Mouse (Mus musculus) forebrain, embryonic 13.5 days (tissue): ENCODE data around the gene Pigk. TPM values are rescaled to one million over a fixed set of nuclear protein-coding genes. Genes with fewer than 3 reads are reported as not detected.

Experiments
- ATAC-seq: fragments of 200-750 bp; cut with Nextera tagmentation; 2 replicates; pipeline ENCODE4 v1.8.0; 2017
- H3K27ac ChIP-seq: fragments of 300-500 bp; sonication (generic); 2 replicates; pipeline ENCODE4 v1.5.1; 2015; ENCODE audit warnings: inconsistent platforms, mild to moderate bottlenecking, moderate library complexity
- H3K27me3 ChIP-seq: fragments of 300-500 bp; sonication (generic); 2 replicates; pipeline ENCODE4 v1.6.1; 2015; ENCODE audit warnings: mild to moderate bottlenecking, inconsistent platforms
- H3K36me3 ChIP-seq: fragments of 300-500 bp; sonication (generic); 2 replicates; pipeline ENCODE4 v1.6.1; 2015; ENCODE audit warnings: mild to moderate bottlenecking, inconsistent platforms; ENCODE audit not compliant: poor library complexity, severe bottlenecking
- H3K4me1 ChIP-seq: fragments of 300-500 bp; sonication (generic); 2 replicates; pipeline ENCODE4 v1.6.1; 2015; ENCODE audit warnings: inconsistent platforms
- H3K4me2 ChIP-seq: fragments of 300-500 bp; sonication (generic); 2 replicates; pipeline ENCODE4 v1.6.1; 2015; ENCODE audit warnings: inconsistent platforms, mild to moderate bottlenecking, moderate library complexity
- H3K4me3 ChIP-seq: fragments of 300-500 bp; sonication (generic); 2 replicates; pipeline ENCODE4 v1.5.1; 2015; ENCODE audit warnings: mild to moderate bottlenecking, inconsistent platforms
- H3K9ac ChIP-seq: fragments of 300-500 bp; sonication (generic); 2 replicates; pipeline ENCODE4 v1.6.1; 2015; ENCODE audit warnings: mild to moderate bottlenecking, inconsistent platforms
- H3K9me3 ChIP-seq: fragments of 300-500 bp; sonication (generic); replicated peaks from 2 replicates; pipeline ENCODE4 v1.6.1; 2016; ENCODE audit warnings: inconsistent platforms
- WGBS: fragments of 180-500 bp; shearing (Covaris S2); methylation state at CpG from one replicate; pipeline ENCODE4 v1.1.7; 2015; 5-methylcytosine and 5-hydroxymethylcytosine counted together
- polyA plus RNA-seq: library from polyadenylated mRNA; unstranded; fragments of >200 nt; fragmentation: Nextera tagmentation; extraction: Ambion mirVana; gene quantifications from 2 replicates; pipeline ENCODE4 v1.2.1, GENCODE M21; 2015

The Pigk gene
- polyA plus RNA-seq, 1 experiment from 2014 or later, result 29.0 TPM

DNA sequence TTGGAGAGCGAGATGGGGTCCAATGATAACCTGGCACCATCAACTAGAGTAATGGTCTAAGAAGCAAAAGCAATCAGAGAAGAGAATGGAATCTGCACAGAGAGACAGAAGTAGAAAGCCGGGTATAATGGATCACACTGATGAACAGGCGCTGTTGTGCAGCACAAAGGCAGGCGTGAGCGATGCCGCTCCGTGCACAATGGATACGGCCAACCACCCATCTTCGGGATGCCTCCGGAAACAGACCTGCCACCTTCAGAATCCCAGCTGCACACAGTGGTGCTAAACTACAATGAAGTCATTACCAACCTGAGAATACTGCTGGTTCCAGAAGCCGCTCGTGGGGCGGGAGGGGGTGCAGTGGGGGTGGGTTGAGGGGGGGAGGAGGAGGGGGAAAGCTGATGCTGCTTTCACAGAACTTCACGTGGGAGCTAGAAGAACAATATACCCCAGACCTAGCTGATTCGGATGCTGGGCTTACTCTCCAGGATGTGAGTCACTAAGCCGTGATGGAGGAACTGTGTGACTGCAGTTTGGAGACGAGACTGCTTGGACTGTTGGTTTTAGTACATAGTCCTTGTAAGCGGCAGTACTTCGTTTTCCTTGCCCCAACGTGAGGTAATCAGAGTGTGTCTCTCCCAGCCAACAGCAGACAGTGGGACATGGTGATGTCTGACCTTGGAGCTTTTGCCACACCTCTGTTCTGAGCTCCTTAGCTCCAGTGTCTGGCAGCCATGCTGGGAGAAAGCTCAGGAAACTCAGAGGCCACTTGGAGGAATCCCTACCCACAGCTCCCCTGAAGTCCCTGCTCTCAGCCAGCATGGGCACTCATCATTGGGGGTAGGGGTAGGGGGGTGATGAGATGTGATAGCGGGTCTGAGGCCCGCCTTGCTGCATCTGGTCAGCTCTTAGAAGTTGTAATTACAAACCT is 152.4 kb downstream of the Pigk start:
- 81% methylated on average over 22 of the region's 22 CpGs for WGBS
- Histone ChIP-seq H3K9ac (no peak overlapping the region), H3K4me1 (peaks cover 6% of the 10 kb centered on the region; the same call in 1 of the 2 replicates), H3K4me3 (no peak overlapping the region), H3K36me3 (no peaks in the 10 kb centered on the region), H3K27ac (no peak overlapping the region), H3K4me2 (no peak overlapping the region), H3K27me3 (no peaks in the 10 kb centered on the region), H3K9me3 (0 out of 2 replicates have a peak, but pooled peaks cover 6% of the 10 kb centered on the region)
- ATAC-seq, result peak; percentile 34; the same call in 1 of the 2 replicates

DNA sequence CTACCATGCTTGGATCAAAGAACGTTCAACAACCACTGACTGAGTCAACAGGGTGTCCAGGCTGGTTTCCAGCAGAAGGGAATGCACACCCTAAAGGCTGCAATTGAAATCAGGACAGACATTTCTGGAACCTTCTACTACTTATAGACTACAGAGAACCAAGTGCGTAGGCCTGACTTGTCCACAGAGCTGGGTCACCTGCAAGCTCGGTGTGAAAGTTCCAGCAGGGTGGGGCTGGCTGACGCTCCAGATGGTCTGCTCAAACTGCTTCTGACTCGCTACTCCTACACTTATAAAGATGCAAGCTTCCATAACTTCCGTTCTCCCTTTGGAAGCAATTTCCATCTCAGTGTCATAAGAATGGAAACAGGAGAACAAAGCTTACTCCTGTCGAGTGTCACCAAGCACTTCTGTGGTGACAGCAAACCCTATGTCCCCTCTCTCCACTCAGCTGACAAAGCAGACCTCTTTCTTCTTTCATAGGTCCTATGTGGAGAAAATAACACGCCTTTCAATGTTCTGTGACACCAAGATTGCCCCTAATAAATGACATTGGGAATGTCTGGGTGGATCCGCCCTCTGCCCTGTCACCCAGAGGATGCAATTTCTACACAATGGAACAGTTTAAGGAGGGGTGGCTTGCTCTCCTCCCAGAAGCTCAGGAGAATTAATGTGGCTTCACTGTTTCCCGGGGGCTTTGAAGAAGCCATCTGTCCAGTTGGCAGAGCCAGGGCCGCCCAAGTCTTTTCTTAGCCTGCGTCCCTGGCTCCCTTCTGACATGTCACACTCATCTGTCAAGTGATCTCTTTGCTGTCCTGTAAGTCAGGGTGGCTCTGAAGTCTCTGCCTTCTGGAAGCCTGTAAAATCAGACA is 154.0 kb downstream of the Pigk start:
- Histone ChIP-seq H3K27ac (0 out of 2 replicates have a peak overlapping the region, but pooled peaks have one; percentile 25), H3K4me3 (no peak overlapping the region), H3K4me1 (peaks cover 20% of the 10 kb centered on the region), H3K9me3 (0 out of 2 replicates have a peak, but pooled peaks cover 6% of the 10 kb centered on the region), H3K27me3 (no peaks in the 10 kb centered on the region), H3K36me3 (no peaks in the 10 kb centered on the region), H3K9ac (no peak overlapping the region), H3K4me2 (no peak overlapping the region)
- 78% methylated on average over 12 of the region's 12 CpGs for WGBS
- peak; percentile 40 for ATAC-seq

DNA sequence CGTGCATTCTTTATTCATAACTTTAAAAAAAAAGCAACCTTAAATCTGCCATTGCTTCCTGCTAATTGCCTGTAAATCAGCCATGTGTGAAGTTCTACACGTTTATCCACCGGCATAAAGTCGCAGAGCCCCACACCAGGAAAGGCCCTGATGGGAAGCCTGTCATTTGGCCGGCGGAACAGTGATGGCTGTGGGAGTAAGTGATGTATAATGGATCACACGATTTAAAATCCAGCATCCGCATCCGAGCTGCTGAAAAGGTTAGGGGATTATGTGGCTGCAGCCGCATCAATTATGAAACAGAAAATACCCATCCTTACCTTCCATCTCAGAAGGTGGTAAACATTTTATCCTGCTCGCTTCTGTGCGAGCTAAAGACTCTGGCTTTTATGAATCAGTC is 158.2 kb downstream of the Pigk start:
- no peak overlapping the region; the same call in 1 of the 2 replicates for H3K4me2 ChIP-seq
- no peak overlapping the region for H3K4me3 ChIP-seq
- H3K36me3 ChIP-seq, result no peaks in the 10 kb centered on the region
- H3K9me3 ChIP-seq, result no peaks in the 10 kb centered on the region
- ATAC-seq, result no peak
- peaks cover 20% of the 10 kb centered on the region for H3K4me1 ChIP-seq
- no peak overlapping the region for H3K9ac ChIP-seq
- no peaks in the 10 kb centered on the region for H3K27me3 ChIP-seq
- H3K27ac ChIP-seq, result no peak overlapping the region
- 62% methylated on average over 12 of the region's 12 CpGs for WGBS

DNA sequence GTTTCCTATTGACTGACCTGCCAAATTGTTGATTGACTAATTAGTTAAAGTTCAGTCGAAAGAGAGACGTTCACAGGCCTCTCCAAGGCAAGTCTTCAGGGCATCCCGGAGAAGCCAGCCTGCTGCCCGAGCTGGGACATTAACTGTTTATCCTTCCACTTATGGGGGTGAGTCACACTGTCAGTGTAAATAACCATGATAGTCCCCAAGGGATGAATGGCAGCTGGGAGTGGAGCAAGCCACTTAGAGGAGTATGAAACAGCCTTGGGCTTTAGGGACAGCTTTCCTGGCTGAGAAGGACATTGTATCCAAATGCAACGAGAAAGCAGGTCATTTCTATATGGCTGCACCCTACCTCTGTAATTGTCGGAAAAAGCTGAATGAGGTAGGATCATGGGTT is 158.7 kb downstream of the Pigk start:
- Histone ChIP-seq H3K4me2 (no peak overlapping the region), H3K27me3 (no peaks in the 10 kb centered on the region), H3K9me3 (no peaks in the 10 kb centered on the region), H3K27ac (no peak overlapping the region), H3K9ac (no peak overlapping the region), H3K4me3 (no peak overlapping the region), H3K36me3 (no peaks in the 10 kb centered on the region), H3K4me1 (peaks cover 20% of the 10 kb centered on the region)
- no peak for ATAC-seq
- WGBS, result 45% methylated on average over 6 of the region's 6 CpGs

DNA sequence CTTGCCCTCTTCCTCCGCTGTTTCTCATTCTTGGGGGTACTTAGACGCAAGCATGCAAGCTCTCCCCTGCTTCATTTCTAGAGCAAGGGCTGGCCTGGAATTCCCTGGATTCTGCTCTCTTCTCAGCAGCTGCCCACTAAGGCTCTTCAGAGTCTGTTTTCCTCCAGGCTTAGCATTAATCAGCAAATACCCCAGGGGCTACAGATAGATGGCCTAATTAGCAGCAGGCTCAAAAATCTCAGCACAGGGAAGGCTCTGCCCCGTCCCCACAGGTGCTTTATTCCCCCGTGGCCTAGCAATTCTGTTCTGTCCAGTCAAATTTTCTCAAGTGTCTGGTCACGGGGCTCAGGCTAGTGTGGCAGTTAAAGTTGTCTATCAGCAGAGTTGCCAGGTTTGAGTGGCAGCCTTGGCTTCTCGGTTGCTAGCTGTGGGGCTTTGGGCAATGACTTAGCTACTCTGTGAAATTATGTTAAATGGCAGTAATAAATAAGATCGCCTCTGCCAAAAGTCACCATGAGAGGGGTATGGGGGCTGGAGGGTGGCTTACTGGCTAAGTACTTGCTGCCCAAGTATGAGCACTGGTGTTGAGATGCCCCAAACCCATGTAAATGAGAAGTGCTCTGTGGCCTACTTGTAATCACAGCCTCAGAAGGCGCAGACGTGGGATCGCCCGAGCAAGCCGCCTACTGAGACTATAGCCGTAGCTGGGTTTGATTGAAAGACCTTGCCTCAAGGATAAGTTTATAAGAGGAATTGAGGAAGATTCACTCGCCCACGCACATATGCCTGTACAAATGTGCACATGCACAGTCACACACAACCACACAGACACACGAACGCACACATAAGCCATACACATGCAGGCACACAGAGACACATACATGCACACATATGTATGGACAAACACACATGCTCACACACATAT is 160.8 kb downstream of the Pigk start:
- no peak for ATAC-seq
- no peak overlapping the region for H3K27ac ChIP-seq

DNA sequence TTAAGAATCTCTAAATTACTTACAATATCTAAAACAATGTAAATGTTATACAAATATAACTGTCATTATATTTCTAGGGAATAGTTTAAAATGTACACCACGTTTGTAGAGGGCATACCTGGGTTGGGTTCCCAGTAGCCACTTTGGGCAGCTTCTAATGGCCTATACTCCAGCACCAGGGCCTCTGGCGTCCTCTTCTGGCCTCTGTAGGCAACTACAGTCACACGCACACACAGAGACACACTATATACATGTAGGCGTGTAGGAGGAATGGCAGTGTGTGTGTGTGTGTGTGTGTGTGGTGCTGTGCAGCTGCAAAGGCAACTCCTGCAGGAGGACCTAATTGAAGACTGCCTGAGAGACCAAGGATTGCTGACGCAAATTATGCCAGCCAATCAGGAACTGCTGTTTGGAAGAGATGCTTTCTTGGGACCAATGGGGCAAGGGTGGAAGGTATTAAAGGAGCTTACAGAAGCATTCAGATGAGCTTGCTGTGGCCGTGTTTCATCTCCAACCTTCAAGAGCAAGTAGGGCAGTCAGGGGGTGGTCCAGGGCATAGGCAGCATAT is 161.9 kb downstream of the Pigk start:
- no peak for ATAC-seq
- Histone ChIP-seq H3K4me1 (peaks cover 13% of the 10 kb centered on the region), H3K4me2 (no peak overlapping the region), H3K9me3 (no peaks in the 10 kb centered on the region), H3K9ac (no peak overlapping the region), H3K27me3 (no peaks in the 10 kb centered on the region), H3K27ac (no peak overlapping the region), H3K4me3 (no peak overlapping the region), H3K36me3 (no peaks in the 10 kb centered on the region)
- 86% methylated on average over 6 of the region's 6 CpGs for WGBS

More for the DNA sequence above, 160.8 kb downstream of the Pigk start:
- Histone ChIP-seq H3K4me3 (no peak overlapping the region), H3K36me3 (no peaks in the 10 kb centered on the region), H3K9ac (no peak overlapping the region), H3K27me3 (no peaks in the 10 kb centered on the region), H3K4me1 (peaks cover 13% of the 10 kb centered on the region), H3K9me3 (no peaks in the 10 kb centered on the region), H3K4me2 (no peak overlapping the region)
- WGBS, result 83% methylated on average over 17 of the region's 17 CpGs

DNA sequence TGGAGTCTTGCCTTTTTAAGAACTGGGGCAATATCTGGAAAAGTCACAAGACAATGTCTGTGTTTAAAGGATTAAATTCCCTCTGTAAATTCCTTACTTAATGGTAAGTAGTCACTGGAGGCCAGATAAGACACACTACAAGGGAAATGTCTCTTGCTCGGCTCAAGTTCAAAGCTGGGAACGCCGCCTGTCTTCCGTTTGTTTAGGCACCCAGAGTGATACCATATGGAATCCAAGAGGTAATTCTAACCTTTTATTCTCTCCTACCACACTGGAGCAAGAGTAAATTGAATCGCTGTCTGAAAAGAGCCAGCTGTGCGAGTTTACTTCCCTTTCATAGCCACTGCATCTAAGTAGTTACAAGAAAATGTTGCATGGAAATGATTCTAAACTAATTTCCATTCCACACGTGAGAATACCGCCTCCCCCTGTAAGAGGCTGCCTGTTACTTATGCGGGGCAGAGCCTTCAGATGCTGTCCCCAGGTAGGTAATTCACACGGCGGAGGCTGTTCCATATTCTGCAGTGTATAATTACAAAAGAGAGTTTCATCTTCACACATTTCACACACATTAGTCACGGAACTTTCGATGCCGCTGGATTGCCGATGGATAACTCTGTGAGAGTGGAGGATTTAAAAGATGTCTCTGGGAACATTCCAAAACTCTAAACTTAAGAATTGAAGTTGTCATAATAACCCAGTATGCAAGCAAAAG is 166.4 kb downstream of the Pigk start:
- 63% methylated on average over 15 of the region's 15 CpGs for WGBS
- no peak overlapping the region for H3K4me3 ChIP-seq
- H3K36me3 ChIP-seq, result no peaks in the 10 kb centered on the region
- H3K4me1 ChIP-seq, result peaks cover 16% of the 10 kb centered on the region
- no peaks in the 10 kb centered on the region for H3K9me3 ChIP-seq
- ATAC-seq, result no peak
- H3K4me2 ChIP-seq, result no peak overlapping the region
- H3K27me3 ChIP-seq, result no peaks in the 10 kb centered on the region
- no peak overlapping the region for H3K9ac ChIP-seq
- H3K27ac ChIP-seq, result no peak overlapping the region

- no peaks in the 10 kb centered on the region for H3K27me3 ChIP-seq
- no peak for ATAC-seq
- no peak overlapping the region for H3K27ac ChIP-seq
- WGBS, result 85% methylated on average over 4 of the region's 4 CpGs
- H3K4me2 ChIP-seq, result no peak overlapping the region
- H3K36me3 ChIP-seq, result no peaks in the 10 kb centered on the region
- no peaks in the 10 kb centered on the region for H3K9me3 ChIP-seq
- peaks cover 16% of the 10 kb centered on the region for H3K4me1 ChIP-seq
- H3K9ac ChIP-seq, result no peak overlapping the region
- no peak overlapping the region for H3K4me3 ChIP-seq
These were observed 167.8 kb downstream of the Pigk start for GRCm38 (mm10) chr3:152881706-152882105.

- H3K4me1 ChIP-seq, result peaks cover 21% of the 10 kb centered on the region
- no peak overlapping the region for H3K27ac ChIP-seq
These were observed 169.7 kb downstream of the Pigk start for GRCm38 (mm10) chr3:152883556-152883955.

DNA sequence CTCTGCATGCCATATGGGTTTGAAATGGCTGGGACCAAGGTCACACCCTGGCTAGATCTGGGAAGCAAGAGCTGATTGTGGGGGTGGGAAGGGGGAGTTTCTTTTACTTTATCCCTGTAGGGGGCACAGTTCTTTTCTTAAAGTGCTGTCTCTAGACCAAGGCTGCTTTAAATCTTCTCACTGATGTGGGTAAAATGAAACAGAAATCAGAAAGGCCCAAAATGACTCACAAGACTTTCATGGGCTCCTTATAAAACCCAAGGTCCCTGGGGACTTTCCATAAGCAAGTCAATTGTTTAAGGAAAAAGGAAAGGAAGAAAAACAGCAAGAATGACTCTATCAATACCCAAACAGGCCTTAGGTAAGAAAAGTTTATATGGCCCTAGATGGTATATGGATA is 172.8 kb downstream of the Pigk start:
- Histone ChIP-seq H3K9ac (no peak overlapping the region), H3K4me1 (peaks cover 21% of the 10 kb centered on the region), H3K4me2 (no peak overlapping the region), H3K27ac (no peak overlapping the region), H3K4me3 (no peak overlapping the region), H3K36me3 (no peaks in the 10 kb centered on the region), H3K27me3 (no peaks in the 10 kb centered on the region), H3K9me3 (no peaks in the 10 kb centered on the region)
- no peak for ATAC-seq

More at GRCm38 (mm10) chr3:152883556-152883955, 169.7 kb downstream of the Pigk start:
- no peak overlapping the region for H3K9ac ChIP-seq
- 71% methylated on average over 3 of the region's 3 CpGs for WGBS
- no peaks in the 10 kb centered on the region for H3K27me3 ChIP-seq
- H3K4me2 ChIP-seq, result no peak overlapping the region
- no peak overlapping the region for H3K4me3 ChIP-seq
- no peaks in the 10 kb centered on the region for H3K36me3 ChIP-seq
- no peak for ATAC-seq
- H3K9me3 ChIP-seq, result no peaks in the 10 kb centered on the region

DNA sequence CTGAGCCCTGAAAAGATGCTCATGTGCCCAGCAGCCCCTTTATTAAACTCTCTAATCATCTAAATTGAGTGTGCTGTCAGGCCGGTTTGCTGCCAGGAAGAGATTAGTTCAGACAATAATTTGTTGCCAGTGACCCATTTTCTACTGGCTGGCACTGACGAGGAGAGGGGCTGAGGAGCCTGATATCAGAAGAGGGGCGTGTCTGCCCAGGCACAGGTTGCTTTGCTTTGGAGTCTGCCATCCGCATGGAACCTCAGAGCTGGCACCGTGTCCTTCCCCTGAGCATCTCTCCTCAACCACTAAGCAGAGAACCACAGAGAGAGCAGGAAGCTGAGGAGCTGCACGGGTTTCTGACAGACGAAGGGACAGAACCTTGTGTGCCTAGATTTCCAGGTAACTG is 174.2 kb downstream of the Pigk start:
- no peaks in the 10 kb centered on the region for H3K27me3 ChIP-seq
- no peak overlapping the region for H3K4me2 ChIP-seq
- H3K27ac ChIP-seq, result no peak overlapping the region
- WGBS, result 69% methylated on average over 7 of the region's 7 CpGs
- H3K9ac ChIP-seq, result no peak overlapping the region
- no peak overlapping the region for H3K4me3 ChIP-seq
- no peak for ATAC-seq
- H3K9me3 ChIP-seq, result no peaks in the 10 kb centered on the region
- no peaks in the 10 kb centered on the region for H3K36me3 ChIP-seq
- peaks cover 16% of the 10 kb centered on the region for H3K4me1 ChIP-seq
